Mouse (Mus musculus): Measurements from ENCODE around the gene Scamp1.
"Not testable (repeated sequence)": the region's sequence is repeated elsewhere in the genome, so short reads cannot be mapped to it uniquely, and the experiment has no call there.

Scamp1 gene

DNA sequence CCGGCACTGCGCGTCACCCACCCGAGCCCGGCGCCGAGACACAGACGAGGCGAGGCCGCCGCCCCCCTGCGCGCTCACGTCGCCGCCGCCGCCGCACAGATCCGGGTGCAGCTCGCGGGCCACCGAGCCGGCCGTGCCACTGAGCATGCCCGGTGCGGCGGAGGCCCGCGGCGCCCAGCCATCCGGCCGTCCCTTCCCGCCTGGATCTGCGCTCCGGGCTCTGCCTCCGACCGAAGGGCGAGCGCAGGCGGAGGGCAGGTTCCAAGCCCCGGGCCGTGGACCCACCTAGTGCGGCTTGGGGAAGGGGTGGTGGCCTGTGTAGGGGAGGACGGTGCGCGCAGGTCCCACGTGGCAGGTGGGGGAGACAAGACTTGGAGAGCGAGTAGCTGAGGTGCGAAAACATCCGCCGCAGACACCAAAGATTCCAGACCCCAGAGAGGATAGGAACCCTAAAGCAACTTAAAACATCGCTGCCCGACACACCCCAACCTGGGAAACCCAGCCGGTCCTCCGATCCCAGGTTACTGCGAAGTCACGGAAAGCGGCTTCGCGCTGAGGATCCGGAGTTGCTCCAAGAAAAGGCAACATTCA, at the start of gene Scamp1:
TSS of gene Scamp1 (minus strand) at position 577 of the 591 bp plus-strand sequence.
- DNase-seq: peak; percentile 91 to 95

- no peak for DNase-seq
Measured at GRCm38 (mm10) chr13:94330392-94330979, 44.8 kb upstream of the Scamp1 start.

DNA sequence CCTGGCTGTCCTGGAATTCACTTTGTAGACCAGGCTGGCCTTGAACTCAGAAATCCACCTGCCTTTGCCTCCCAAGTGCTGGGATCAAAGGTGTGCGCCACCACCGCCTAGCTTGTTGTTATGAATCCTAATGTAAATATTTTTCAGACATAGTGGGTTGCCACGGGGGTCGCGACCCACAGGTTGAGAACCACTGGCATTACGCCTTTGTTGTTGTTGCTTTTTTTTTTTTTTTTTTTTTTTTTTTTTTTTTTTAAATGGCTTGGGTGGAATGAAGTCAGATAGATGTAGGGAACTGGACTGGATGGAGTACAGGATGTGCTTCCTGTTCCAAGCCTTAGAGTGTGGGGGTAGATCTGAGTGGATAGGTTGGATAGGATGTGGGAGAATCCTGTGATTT, 43.3 kb upstream of the Scamp1 start:
- not testable (repeated sequence) for DNase-seq

DNA sequence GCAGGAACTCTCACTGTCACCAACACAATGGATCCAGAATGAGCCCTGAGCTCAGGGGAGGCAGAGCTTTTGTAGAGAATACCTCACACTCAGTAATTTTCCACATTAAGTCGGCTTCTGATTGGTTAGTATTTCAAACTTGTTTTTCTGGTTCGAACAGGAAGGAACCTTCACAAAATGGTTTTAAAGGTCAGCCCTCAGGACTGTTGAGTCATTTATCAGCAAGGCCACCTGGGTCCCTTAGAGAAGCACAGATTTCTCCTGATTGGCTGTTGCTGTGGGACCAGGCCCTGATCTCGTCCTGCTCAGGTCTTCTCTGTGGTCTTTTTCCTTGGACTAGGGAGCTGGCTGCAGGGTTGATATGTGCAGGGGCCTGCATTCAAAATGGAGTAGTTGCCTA, 42.4 kb upstream of the Scamp1 start:
- DNase-seq: no peak

DNA sequence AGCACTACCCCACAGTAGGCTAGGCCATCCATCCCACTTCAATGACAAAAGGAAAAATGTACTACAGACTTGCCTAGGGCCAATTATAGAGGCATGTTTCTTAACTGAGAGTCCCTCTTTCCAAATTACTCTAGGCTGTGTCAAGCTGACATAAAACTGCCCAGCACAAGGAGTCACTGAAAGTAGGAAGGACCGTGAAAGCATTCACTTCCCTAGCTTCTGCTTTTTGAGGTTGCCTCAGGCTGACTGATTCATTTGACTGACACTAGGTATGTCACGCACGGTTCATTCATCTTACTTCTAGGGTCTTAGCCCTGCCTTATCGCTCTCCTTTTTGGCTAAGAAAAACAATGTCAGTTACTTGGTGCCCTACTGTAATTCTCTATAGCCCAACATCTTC, 36.8 kb upstream of the Scamp1 start:
- DNase-seq: no peak

DNA sequence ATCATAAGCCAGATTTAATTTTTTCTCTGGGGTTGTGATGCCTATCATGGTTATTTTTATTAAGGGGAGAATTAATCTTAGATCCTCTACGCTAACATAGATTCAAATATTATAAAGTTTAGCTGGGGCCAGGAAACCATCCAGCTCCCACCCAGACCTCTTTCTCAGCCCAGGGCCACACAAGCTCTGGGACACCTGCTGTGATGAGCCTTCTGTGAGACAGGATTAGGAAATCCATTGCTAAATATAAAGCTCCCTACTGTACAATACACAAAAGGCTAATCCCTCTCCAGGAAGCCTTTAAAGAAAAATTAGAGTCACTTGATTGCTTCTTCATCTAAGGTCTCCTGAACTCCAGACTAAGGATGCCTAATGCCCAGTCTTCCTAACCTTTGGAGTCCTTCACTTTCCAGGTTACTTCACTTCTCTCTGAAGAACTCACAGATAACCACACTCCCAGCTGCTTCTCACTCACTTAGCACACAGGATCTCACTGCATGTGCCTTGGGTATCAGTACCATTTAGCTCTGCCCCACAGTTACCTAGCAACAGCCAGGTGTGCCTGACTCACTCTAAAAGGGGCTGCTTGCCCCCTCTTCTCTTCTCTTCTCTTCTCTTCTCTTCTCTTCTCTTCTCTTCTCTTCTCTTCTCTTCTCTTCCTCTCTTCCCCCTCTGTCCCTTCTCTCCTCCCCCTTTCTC, 35.6 kb upstream of the Scamp1 start:
- DNase-seq: no peak

GRCm38 (mm10) chr13:94316975-94317511, 31.4 kb upstream of the Scamp1 start:
- DNase-seq: no peak

GRCm38 (mm10) chr13:94312812-94313211, 27.2 kb upstream of the Scamp1 start:
- not testable (repeated sequence) for DNase-seq

DNA sequence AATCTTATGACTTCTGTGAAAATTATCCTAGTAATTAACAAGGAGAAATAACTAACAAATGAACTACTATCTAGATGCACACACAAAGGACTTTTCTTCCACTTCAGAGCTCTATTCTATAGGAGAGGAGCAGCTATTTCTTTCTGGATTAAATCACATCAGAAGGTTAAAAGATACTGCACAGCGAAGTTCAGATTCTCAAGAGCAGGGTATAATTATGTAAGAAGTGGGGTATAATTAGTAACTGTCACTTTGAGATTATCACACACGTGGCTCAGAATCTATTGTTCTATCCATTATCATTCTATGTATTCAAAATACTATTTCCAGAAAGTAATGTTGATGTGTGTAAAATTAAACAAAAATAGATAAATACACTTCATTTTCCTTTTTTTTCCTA, 22.6 kb upstream of the Scamp1 start:
- no peak for DNase-seq

- no peak for DNase-seq
Measured at GRCm38 (mm10) chr13:94307531-94307930, 21.9 kb upstream of the Scamp1 start.

DNA sequence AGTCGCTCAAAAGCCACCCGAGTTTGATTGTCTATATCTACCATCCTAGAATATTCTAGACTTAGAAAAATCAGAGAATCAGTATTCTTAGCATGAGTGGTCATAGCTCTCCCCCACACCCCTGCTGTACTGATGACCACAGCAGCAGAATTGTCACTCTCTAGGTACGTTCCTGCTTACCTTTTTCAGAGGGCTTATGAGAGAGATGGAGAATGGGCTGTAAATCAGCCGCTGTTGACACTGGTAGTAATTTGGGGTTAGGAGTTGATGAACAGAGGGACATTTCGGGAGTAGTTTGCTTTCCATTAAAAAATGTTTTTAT, 21.3 kb upstream of the Scamp1 start:
- DNase-seq: no peak

DNA sequence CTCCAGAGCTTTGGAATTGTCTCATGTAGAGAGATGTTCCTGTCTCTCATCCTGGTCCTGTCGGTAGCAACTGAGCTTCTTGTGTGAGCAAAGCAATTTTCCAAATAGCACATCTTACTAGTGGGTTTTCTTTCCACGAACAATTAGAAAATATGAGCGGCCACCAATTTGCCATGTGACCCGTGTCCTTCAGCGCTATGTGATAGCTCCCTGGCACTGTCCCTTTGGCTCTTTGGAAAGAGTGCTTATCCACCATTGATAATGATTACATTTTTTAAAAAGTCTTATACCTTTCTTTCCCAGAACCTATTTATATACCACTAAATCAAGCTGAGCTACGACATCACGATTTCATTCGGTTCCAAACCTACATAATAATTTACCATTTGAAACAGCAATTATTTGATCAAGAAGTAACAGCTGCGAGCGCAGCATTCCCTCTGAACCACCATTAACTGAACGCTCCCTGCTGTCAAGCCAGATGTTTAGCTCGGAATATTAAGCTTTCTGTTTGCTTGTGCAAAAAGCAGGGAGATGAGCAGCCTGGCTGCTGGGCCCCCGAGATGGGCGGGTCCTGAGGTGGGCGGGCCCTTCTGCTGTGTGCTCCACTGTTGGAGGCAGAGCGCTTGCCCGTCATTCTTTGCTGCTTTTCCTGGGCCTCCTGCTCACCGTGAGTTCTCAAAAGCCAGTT, 20.8 kb upstream of the Scamp1 start:
- DNase-seq: peak; percentile 16 to 28

DNA sequence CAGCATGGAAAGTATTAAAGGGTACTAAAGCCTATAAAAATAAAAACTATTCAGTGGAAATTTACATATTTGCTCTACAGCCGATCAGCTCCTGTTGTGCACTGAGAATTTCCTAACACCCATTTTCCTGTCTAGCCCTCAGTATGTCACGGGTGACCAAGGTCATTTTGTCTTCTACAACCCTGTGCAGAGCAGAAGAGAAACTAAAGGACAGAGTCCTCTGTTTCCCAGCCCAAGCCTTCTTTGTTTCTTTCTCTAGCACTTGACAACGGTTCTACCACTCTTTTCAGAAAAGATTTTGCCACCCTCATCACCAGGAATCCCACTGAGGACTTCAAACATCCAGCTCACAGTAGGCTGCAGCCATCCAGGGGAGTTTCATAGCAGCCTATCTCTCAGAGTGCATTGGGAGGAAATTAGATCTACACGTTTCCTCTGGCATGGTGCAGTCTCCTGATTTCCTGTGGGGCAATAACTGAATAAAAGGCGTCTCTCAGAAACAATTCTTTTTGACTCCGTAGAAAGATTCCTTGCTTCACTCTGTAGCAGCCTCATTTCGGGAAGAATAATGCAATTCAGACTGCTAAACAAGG, 15.4 kb upstream of the Scamp1 start:
- no peak for DNase-seq

- DNase-seq: no peak
Measured at GRCm38 (mm10) chr13:94300232-94300631, 14.6 kb upstream of the Scamp1 start.

DNA sequence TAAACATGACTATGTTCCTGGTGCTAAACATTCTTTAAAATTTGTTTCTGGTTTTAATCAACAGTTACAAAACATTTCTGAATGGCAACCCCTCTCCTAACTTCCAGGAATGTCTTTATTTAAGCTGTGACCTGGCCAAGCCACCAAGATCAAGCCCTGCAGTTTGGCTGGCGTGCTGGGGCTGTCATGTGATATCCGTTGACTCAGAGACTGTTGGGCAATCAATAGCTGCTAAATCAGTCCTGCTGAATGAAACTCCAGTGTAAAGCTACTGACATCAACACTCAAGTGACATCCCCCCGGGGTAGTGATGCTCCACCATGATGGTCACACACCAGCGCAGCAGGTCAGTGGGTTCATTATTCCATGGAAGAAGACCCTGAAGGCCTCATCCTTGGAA, 12.7 kb upstream of the Scamp1 start:
- DNase-seq: no peak

DNA sequence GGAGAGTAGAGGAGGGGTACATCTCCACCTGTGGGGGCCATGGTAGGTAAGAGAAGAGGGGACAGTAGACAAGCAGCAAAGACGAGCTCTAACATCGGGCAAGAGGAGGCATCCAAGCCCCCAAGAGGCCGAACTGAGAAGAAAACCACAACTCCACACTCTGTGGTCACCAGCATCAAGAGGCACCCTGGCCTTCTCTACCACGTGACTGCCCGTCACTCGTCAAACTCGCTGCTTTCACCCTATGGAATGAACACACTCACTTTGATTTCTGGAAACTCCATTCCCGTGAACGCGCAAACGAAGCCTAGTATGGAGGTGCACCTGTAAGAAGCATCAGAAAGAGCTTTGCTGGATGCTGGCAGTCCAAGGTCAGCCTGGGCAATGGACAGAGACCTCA, 10.7 kb upstream of the Scamp1 start:
- DNase-seq: no peak

- DNase-seq: no peak
Measured at GRCm38 (mm10) chr13:94295922-94296321, 10.3 kb upstream of the Scamp1 start.

GRCm38 (mm10) chr13:94294886-94295285, 9.2 kb upstream of the Scamp1 start:
- no peak for DNase-seq

DNA sequence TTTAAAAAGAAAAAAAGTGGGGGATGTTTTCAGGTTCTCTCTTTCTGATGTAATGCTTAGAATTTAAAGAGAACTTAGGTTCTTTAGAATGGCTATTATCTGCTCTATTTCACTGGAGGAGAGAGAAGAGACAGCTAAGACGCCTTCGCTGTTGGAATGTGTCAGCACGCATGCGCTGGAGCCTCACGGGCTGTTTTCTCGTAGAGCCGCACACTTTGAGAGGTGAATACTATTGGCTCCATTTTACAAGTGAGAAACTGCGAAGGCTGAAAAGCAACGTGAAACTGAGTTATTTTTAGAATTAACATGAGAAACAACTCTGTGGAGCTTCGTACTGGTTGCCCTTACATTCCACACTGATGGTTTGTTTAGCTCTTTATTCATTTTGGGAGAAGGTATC, 8.3 kb upstream of the Scamp1 start:
- DNase-seq: no peak

DNA sequence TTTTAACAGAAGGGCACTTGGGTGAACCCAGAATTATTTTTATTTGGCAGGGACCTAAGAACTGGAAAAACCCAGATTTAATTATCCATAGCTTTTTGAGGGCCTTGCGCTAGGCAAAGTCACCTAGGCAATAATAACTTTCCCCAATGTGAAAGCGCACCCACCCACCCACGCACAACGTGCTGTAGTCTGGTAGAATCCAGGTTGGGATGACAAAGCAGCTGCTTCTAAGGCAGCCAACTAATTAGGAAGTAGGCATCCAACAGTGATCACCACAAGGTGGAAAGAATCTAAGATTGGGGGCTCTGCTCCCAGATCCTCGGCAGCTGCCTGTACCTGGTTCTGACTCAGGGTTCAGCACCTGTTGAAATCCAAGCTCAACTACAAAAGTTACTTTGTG, 538 bp upstream of the Scamp1 start:
- no peak for DNase-seq

GRCm38 (mm10) chr13:94284543-94285269, 951 bp downstream of the Scamp1 start:
- peak; percentile 51 to 58 for DNase-seq

DNA sequence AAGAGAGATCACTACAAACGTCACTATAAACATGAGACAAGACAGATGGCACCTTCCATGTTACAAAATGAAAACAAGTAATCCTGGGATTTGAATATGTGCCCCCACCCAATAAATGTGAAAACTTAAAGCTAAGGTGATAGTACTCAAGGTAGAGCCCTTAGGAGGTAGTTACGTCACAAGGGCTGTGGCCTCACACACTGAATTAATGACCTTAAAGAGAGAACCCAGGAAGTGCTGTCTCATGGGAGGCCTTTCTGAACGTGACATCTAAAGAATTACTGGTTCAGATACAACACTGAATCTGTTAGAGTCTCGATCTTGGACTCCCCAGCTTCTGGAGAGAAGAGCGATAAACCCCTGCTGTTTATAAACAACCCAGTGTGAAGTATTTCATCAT, 6.2 kb downstream of the Scamp1 start:
- DNase-seq: no peak

DNA sequence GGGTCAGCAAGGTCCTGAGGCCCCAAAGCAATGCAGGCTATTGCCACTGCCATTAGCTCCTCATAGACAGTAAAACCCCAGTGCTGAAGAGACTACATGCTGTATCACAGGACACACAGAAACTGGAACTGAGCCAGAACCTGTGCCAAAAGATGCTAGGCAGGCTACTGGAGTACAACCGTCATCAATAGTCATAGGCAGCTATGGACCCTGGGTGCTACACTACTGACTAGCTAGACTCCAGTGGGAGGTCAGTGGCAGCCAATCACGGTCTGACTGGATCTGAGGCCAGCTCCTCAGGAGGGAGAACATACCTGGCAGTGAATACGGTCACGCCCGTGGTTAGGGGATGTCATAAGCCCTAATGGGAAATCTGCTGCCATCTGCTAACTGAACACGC, 14.4 kb downstream of the Scamp1 start:
- DNase-seq: peak; percentile 36 to 43

All from cerebellum, adult 18-20 months (tissue).